Mouse (Mus musculus) cerebellum, adult (tissue): Measurements from ENCODE around the gene Ift27.

Experiments
- ATAC-seq: cut with Nextera tagmentation; 2 replicates; pipeline ENCODE4 v1.9.2; 2017; ENCODE audit warnings: mild to moderate bottlenecking, moderate library complexity, mixed read lengths; ENCODE audit not compliant: insufficient number of reproducible peaks, low FRiP score, low TSS enrichment

Gene Ift27

GRCm38 (mm10) chr15:78173972-78174886 lies at the start of gene Ift27:
TSS of gene Ift27 (minus strand) at chr15:78174107.
- peak; percentile 97 for ATAC-seq

- no peak for ATAC-seq
These were observed 41.4 kb upstream of the Ift27 start for GRCm38 (mm10) chr15:78215269-78215668.

GRCm38 (mm10) chr15:78211367-78211766 lies 37.5 kb upstream of the Ift27 start:
- no peak for ATAC-seq

- ATAC-seq: no peak
These were observed 36.3 kb upstream of the Ift27 start for GRCm38 (mm10) chr15:78210203-78210602.

GRCm38 (mm10) chr15:78206312-78206711 lies 32.4 kb upstream of the Ift27 start, which contains the start of gene Pvalb:
TSS of gene Pvalb (minus strand) at chr15:78206400.
- no peak for ATAC-seq

GRCm38 (mm10) chr15:78205192-78205591 lies 31.3 kb upstream of the Ift27 start:
- ATAC-seq: no peak

GRCm38 (mm10) chr15:78204053-78204847 lies 30.3 kb upstream of the Ift27 start:
- ATAC-seq: 0 out of 2 replicates have a peak, but pooled peaks have one; percentile 41

- peak; percentile 42; the same call in 1 of the 2 replicates for ATAC-seq
These were observed 21.4 kb upstream of the Ift27 start for GRCm38 (mm10) chr15:78195096-78195880.

- no peak for ATAC-seq
These were observed 20.4 kb upstream of the Ift27 start for GRCm38 (mm10) chr15:78194320-78194719.

GRCm38 (mm10) chr15:78189636-78190035 lies 15.7 kb upstream of the Ift27 start:
- no peak for ATAC-seq

GRCm38 (mm10) chr15:78188546-78188945 lies 14.6 kb upstream of the Ift27 start:
- no peak for ATAC-seq

- no peak for ATAC-seq
These were observed 13.0 kb upstream of the Ift27 start for GRCm38 (mm10) chr15:78186906-78187305.

- no peak for ATAC-seq
These were observed 11.7 kb upstream of the Ift27 start for GRCm38 (mm10) chr15:78185609-78186008.

- no peak for ATAC-seq
These were observed 10.9 kb upstream of the Ift27 start for GRCm38 (mm10) chr15:78184855-78185254.

GRCm38 (mm10) chr15:78181701-78182405 lies 7.9 kb upstream of the Ift27 start:
- no peak for ATAC-seq

GRCm38 (mm10) chr15:78179775-78180174 lies 5.9 kb upstream of the Ift27 start:
- ATAC-seq: no peak

GRCm38 (mm10) chr15:78178397-78178796 lies 4.5 kb upstream of the Ift27 start:
- no peak for ATAC-seq

- no peak for ATAC-seq
These were observed 3.4 kb upstream of the Ift27 start for GRCm38 (mm10) chr15:78177257-78177656.

- ATAC-seq: no peak
These were observed 959 bp upstream of the Ift27 start for GRCm38 (mm10) chr15:78174887-78175245.
